Mouse (Mus musculus): ENCODE results near the gene Olfr98. TPM values are rescaled to one million over a fixed set of nuclear protein-coding genes. Genes with fewer than 3 reads are reported as not detected.

The Olfr98 gene
- not detected in 2 replicates for polyA plus RNA-seq (2012; rRNA removed)

- no peak for TF ChIP-seq POLR2A (IDR thresholded peaks at IDR 0.05; ENCODE audit: borderline replicate concordance, extremely low read depth, insufficient read depth, insufficient read length, poor library complexity, severe bottlenecking)
- no peak for DNase-seq (ENCODE audit: low read depth)
These were observed at the start of gene Olfr98 for GRCm38 (mm10) chr17:37263626-37264025. Olfr98 (minus strand) TSS chr17:37263749.

DNA sequence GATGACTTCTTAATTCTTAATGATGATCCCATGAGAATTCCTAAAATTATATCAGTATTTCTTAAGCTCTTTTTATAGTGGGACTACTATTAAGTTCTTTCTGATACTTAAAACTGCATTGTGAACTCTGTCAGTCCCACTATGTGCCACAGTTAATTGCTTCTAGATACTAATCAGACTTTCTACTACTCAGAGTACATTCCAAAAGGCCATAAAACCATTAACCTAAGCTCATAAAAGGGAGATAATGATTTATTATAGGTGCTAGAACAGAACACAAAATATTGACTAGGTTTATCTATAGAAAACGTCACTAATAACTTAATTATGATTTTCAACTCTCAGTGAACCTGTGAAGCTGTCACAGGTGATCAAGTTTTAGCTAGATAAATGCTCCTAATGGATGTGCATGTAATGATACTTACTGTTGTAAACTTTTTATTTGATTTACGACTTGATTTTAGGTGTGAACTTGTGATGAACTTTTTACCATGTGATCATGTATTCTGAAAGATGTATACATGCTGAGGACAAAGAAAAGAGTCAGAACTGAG is 46.7 kb upstream of the Olfr98 start:
- no peak for TF ChIP-seq CTCF (IDR thresholded peaks at IDR 0.05; ENCODE audit: borderline replicate concordance, extremely low read depth, insufficient read depth, insufficient read length)
- no peak for TF ChIP-seq POLR2A (IDR thresholded peaks at IDR 0.05; ENCODE audit: borderline replicate concordance, extremely low read depth, insufficient read depth, insufficient read length, poor library complexity, severe bottlenecking)
- DNase-seq (ENCODE audit: low read depth), result no peak

DNA sequence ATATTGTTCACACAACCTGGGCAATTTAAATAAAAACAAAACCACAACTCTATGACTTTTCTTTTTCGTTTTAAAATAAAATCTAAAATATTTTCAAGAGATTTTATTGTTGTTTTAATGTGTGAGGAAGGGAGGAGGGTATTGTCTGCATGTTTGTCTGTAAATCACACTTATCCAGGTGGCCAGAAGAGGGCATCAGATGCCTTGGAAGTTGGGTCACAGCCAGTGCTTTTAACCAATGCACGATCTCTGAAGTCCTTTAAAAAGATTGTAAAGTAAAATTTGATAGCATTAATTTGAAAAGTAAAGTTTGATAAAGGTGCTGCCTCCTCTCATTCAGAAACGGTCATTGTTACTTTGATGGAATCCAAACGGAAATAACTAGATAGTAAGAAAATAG is 44.9 kb upstream of the Olfr98 start:
- DNase-seq (ENCODE audit: low read depth), result peak; percentile 15

GRCm38 (mm10) chr17:37304213-37304612 is 40.7 kb upstream of the Olfr98 start, which contains the start of gene Olfr101:
Olfr101 (minus strand) TSS chr17:37304313.
- no peak for DNase-seq (ENCODE audit: low read depth)
- no peak for TF ChIP-seq CTCF (IDR thresholded peaks at IDR 0.05; ENCODE audit: borderline replicate concordance, extremely low read depth, insufficient read depth, insufficient read length)
- TF ChIP-seq POLR2A (IDR thresholded peaks at IDR 0.05; ENCODE audit: borderline replicate concordance, extremely low read depth, insufficient read depth, insufficient read length, poor library complexity, severe bottlenecking), result no peak

More for the DNA sequence above, 44.9 kb upstream of the Olfr98 start:
- peak; percentile 32; the same call in 1 of the 2 replicates for TF ChIP-seq CTCF (IDR thresholded peaks at IDR 0.05; ENCODE audit: borderline replicate concordance, extremely low read depth, insufficient read depth, insufficient read length)
- TF ChIP-seq POLR2A (IDR thresholded peaks at IDR 0.05; ENCODE audit: borderline replicate concordance, extremely low read depth, insufficient read depth, insufficient read length, poor library complexity, severe bottlenecking), result no peak

DNA sequence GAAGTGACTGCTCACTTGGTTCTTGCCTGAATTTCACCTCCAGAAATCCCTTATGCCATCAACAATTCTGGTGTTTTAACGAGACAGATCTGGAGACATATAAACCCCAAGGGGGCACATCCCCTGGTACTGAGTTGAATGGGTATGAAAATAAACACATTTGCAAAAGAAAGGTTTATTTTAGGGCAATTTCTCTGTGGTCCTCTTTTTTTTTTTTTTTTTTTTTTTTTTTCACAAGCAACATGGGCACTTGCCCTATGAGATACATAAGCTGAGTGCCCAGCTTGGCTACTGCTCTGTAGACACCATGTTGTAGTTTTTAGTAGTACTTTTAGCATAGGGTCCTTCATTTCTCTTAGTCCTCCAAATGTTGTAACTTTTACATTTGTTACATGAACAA is 19.8 kb upstream of the Olfr98 start, which contains the start of gene Olfr99:
Gene Olfr99, minus strand, starts transcription at position 101 of the 400 bp plus-strand sequence.
- DNase-seq (ENCODE audit: low read depth), result no peak
- no peak for TF ChIP-seq POLR2A (IDR thresholded peaks at IDR 0.05; ENCODE audit: borderline replicate concordance, extremely low read depth, insufficient read depth, insufficient read length, poor library complexity, severe bottlenecking)
- TF ChIP-seq CTCF (IDR thresholded peaks at IDR 0.05; ENCODE audit: borderline replicate concordance, extremely low read depth, insufficient read depth, insufficient read length), result no peak

DNA sequence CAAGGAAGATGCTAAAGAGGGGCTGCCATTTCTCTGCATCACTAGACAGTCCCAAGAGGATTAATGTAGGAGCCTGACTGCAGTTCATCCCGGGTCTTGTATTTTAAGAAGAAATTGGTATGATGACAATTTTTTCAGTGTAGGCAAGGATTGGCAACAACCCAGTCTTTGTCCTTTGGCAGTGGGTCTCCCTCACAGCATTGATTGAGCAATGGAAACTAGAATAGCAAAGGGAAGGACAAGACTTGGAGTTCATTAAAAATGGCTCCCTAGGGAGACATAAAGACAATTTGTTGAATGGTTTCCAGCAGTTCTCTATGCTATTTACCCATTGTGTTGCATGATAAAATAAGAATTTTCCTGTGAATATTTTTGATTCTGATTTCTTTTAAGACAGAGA is 16.8 kb upstream of the Olfr98 start:
- TF ChIP-seq CTCF (IDR thresholded peaks at IDR 0.05; ENCODE audit: borderline replicate concordance, extremely low read depth, insufficient read depth, insufficient read length), result no peak
- no peak for DNase-seq (ENCODE audit: low read depth)

DNA sequence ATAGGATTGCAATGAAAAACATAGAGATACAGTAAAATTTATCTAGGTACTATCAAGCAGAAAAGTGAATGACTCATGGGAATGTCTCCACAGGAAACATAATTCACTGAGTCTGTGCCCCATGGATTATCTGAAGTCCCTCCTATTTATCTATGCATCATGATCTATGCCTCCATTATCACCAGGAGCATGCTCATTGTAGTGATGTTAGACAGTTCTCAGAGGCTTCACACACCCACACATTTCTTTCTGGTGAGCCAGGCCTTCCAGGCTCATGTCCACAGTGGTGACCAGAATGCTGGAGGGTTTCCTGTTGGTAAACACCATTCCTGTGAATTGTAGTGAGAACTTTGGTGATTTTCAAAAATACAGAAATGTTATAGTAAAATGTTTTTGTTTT is 13.0 kb upstream of the Olfr98 start:
- DNase-seq (ENCODE audit: low read depth), result no peak
- no peak for TF ChIP-seq POLR2A (IDR thresholded peaks at IDR 0.05; ENCODE audit: borderline replicate concordance, extremely low read depth, insufficient read depth, insufficient read length, poor library complexity, severe bottlenecking)
- TF ChIP-seq CTCF (IDR thresholded peaks at IDR 0.05; ENCODE audit: borderline replicate concordance, extremely low read depth, insufficient read depth, insufficient read length), result no peak

DNA sequence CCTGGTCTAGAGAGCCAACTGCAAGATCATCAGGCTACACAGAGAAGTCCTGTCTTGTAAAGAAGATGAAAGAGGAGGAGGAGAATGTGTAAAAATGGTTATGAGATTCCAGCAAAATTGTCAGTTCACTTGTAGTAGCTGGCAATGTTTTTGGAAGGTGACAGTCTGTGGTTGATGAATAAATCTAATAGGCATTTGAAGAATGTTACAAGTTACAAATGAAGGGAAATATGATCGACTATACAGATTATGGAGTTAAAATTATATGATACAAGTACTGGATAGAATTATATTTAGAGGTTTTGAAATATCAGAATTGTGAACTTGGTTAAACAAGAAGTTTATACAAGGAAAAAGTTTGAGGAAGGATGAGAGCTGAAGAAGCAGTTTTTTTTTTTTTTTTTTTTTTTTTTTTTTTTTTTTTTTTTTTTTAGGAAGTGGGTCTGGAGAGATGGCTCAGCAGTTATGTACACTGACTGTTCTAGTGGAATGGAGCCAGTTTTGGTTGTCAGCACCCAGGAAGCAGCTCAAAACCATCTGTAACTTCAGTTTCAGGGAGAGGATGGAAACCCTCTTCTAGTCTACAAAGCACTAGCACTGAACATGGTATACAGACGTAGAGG is 12.2 kb upstream of the Olfr98 start:
- no peak for DNase-seq (ENCODE audit: low read depth)
- TF ChIP-seq POLR2A (IDR thresholded peaks at IDR 0.05; ENCODE audit: borderline replicate concordance, extremely low read depth, insufficient read depth, insufficient read length, poor library complexity, severe bottlenecking) (no peak), CTCF (IDR thresholded peaks at IDR 0.05; ENCODE audit: borderline replicate concordance, extremely low read depth, insufficient read depth, insufficient read length) (no peak)

DNA sequence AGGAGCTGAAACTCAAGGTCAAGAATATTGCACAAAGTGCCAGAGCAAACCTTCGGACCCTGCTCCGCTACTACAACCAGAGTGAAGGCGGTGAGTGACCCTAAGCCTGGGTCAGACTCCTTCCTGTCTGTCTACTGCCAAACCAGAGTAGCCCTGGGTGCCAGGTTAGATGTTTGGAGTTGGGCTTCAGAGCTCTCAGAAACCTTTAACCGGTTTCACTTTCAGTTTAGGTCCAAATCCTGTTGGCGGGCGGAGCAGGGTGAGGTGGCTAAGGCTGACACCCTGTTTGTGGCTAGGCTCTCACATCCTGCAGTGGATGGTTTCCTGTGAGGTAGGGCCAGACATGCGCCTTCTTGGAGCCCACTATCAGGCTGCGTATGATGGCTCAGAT is 7.1 kb upstream of the Olfr98 start:
- TF ChIP-seq POLR2A (IDR thresholded peaks at IDR 0.05; ENCODE audit: borderline replicate concordance, extremely low read depth, insufficient read depth, insufficient read length, poor library complexity, severe bottlenecking), result no peak
- TF ChIP-seq CTCF (IDR thresholded peaks at IDR 0.05; ENCODE audit: borderline replicate concordance, extremely low read depth, insufficient read depth, insufficient read length), result no peak
- DNase-seq (ENCODE audit: low read depth), result no peak

GRCm38 (mm10) chr17:37270058-37270701 is 6.6 kb upstream of the Olfr98 start, which contains the start of gene H2-M3:
H2-M3 (plus strand) TSS chr17:37270220.
- peak; percentile 91 for DNase-seq (ENCODE audit: low read depth)
- TF ChIP-seq POLR2A (IDR thresholded peaks at IDR 0.05; ENCODE audit: borderline replicate concordance, extremely low read depth, insufficient read depth, insufficient read length, poor library complexity, severe bottlenecking), result no peak
- TF ChIP-seq CTCF (IDR thresholded peaks at IDR 0.05; ENCODE audit: borderline replicate concordance, extremely low read depth, insufficient read depth, insufficient read length), result no peak

DNA sequence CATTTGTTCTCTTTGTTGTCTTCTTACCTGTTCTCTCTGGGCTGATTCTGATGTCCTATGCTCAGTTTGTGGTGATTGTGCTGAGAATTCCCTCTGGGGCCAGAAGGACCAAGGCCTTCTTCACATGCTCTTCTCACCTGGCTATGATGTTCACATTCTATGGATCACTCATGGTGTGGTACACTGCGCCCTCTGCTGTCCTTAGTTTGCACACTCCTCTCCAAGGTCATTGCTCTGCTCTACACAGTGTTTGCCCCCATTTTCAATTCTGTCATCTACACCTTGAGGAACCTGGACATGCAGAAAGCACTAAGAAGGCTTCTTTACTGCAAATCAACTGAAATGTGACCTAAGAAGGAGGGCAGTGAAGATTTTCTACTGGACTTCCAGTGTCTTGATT is 13.0 kb downstream of the Olfr98 start:
- TF ChIP-seq CTCF (IDR thresholded peaks at IDR 0.05; ENCODE audit: borderline replicate concordance, extremely low read depth, insufficient read depth, insufficient read length) (peak; percentile 40; the same call in 1 of the 2 replicates), POLR2A (IDR thresholded peaks at IDR 0.05; ENCODE audit: borderline replicate concordance, extremely low read depth, insufficient read depth, insufficient read length, poor library complexity, severe bottlenecking) (no peak)
- DNase-seq (ENCODE audit: low read depth), result no peak

- TF ChIP-seq CTCF (IDR thresholded peaks at IDR 0.05; ENCODE audit: borderline replicate concordance, extremely low read depth, insufficient read depth, insufficient read length) (no peak), POLR2A (IDR thresholded peaks at IDR 0.05; ENCODE audit: borderline replicate concordance, extremely low read depth, insufficient read depth, insufficient read length, poor library complexity, severe bottlenecking) (no peak)
These were observed 14.1 kb downstream of the Olfr98 start for GRCm38 (mm10) chr17:37249460-37249859.

More at GRCm38 (mm10) chr17:37249460-37249859, 14.1 kb downstream of the Olfr98 start:
- no peak for DNase-seq (ENCODE audit: low read depth)

Data from brain, embryonic 14.5 days (tissue).